Mouse (Mus musculus) olfactory bulb, adult 2 months (tissue): ENCODE measurements around the gene Micu2. TPM values are rescaled to one million over a fixed set of nuclear protein-coding genes. Genes with fewer than 3 reads are reported as not detected.
"Not testable (repeated sequence)": the region's sequence is repeated elsewhere in the genome, so short reads cannot be mapped to it uniquely, and the experiment has no call there.

Experiments used
- H3K27ac ChIP-seq: fragments of 200-500 bp; 2 replicates; pipeline ENCODE4 v1.5.1; 2012; ENCODE audit warnings: low read depth, low read length; ENCODE audit not compliant: insufficient read depth
- H3K4me1 ChIP-seq: fragments of 200-500 bp; 2 replicates; pipeline ENCODE4 v1.6.1; 2012; ENCODE audit warnings: low read length; ENCODE audit not compliant: control insufficient read depth, insufficient read depth
- H3K4me3 ChIP-seq: fragments of 200-500 bp; 2 replicates; pipeline ENCODE4 v1.5.1; 2012; ENCODE audit warnings: mild to moderate bottlenecking, low read depth, low read length, moderate library complexity; ENCODE audit not compliant: insufficient read depth
- CTCF ChIP-seq: fragments of 200-500 bp; IDR thresholded peaks from 2 replicates; pipeline ENCODE4 v1.5.1; 2012; ENCODE audit warnings: low read depth, mild to moderate bottlenecking, low read length, moderate library complexity; ENCODE audit not compliant: insufficient read depth
- POLR2A ChIP-seq: fragments of 200-500 bp; IDR thresholded peaks from 2 replicates; pipeline ENCODE4 v1.6.1; 2012; ENCODE audit warnings: mild to moderate bottlenecking, low read depth, low read length, moderate library complexity; ENCODE audit not compliant: insufficient read depth
- WGBS: fragments of 180-500 bp; shearing (Covaris S2); methylation state at CpG from one replicate; pipeline ENCODE4 v1.1.7; 2018; 5-methylcytosine and 5-hydroxymethylcytosine counted together
- polyA plus RNA-seq: library from polyadenylated mRNA; stranded (reverse); fragments of >200 nt; gene quantifications from 2 replicates; pipeline ENCODE4 v1.2.4, GENCODE M21; 2012; ENCODE audit warnings: low replicate concordance; ENCODE audit not compliant: missing spikeins, insufficient read depth, insufficient read length

The Micu2 gene
- polyA plus RNA-seq, 1 experiment: not detected

DNA sequence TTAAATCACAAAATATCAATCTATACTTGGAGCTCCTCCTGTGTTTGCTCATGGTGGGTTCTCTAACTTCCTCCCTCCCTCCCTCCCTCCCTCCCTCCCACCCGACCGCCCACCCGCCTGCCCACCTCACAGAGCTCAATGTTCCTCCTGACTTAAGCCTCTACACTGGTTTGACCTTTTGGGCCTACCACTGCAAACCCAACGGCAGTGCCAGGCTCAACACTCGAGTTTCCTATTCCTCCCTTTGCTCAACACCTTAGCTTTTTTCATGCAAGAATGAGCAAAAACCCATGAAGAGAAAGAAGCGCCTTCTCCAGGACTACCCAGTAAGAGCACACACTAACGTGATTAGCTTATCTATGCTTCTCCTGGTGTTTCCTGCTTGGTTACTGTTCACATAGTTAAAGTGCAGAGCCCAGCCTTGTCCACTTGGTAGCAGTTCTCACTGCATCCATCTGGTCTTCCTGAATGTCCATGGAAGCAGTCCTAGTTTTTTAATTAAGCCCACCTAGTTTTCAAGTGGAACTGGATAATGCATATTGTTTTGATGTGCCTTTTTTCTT lies 66.1 kb downstream of the Micu2 start:
- Histone ChIP-seq H3K27ac (no peak overlapping the region), H3K4me1 (no peaks in the 10 kb centered on the region), H3K4me3 (no peak overlapping the region)
- 69% methylated on average over 7 of the region's 7 CpGs for WGBS
- no peak for TF ChIP-seq CTCF
- no peak for TF ChIP-seq POLR2A

GRCm38 (mm10) chr14:57921428-57922131 lies 77.5 kb downstream of the Micu2 start:
- TF ChIP-seq CTCF: no peak
- no peak for TF ChIP-seq POLR2A
- Histone ChIP-seq H3K27ac (peak overlapping the region; percentile 41; the same call in 1 of the 2 replicates), H3K4me1 (peaks cover 14% of the 10 kb centered on the region), H3K4me3 (no peak overlapping the region)
- WGBS: 49% methylated on average over 10 of the region's 10 CpGs

DNA sequence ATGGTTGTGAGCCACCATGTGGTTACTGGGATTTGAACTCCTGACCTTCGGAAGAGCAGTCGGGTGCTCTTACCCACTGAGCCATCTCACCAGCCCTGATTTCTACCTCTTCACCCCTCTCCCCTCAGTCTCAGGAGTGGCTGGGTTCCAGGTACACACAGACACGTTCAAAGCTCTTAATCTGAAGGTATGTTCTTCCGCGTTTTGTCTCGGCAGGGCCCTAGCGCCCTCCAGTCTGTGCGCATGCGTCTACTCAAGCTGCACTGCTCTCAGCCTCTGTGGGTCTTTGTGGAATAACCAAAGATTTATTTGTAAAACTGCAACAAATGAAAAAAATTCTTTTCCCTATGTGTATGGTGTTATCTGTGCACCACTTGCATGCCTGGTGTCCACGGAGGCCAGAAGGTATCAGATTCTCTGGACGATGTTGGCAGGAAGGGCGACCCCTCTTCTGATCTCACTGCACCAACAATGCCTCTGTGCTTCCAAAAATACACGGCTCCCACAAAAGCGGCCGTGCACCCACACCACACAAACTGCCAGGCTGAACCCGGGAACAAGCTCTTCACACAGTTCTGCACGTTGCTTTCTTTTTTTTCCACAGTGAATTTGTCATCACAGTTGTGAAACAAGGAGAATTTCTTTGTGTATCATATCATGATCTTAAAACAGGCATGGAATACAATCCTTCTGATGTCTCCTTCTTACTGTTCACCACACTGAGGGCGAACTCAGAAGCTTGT lies 78.3 kb downstream of the Micu2 start:
- Histone ChIP-seq H3K4me3 (no peak overlapping the region), H3K27ac (peak overlapping the region; percentile 41)
- WGBS: 54% methylated on average over 18 of the region's 18 CpGs

GRCm38 (mm10) chr14:57919148-57919875 lies 79.8 kb downstream of the Micu2 start:
- TF ChIP-seq CTCF (no peak), POLR2A (no peak)
- 95% methylated on average over 17 of the region's 17 CpGs for WGBS
- H3K4me3 ChIP-seq: no peak overlapping the region
- no peak overlapping the region for H3K27ac ChIP-seq
- peaks cover 16% of the 10 kb centered on the region for H3K4me1 ChIP-seq

More for the DNA sequence above, 78.3 kb downstream of the Micu2 start:
- peaks cover 14% of the 10 kb centered on the region for H3K4me1 ChIP-seq
- no peak for TF ChIP-seq CTCF
- no peak for TF ChIP-seq POLR2A

- TF ChIP-seq CTCF (no peak), POLR2A (no peak)
- Histone ChIP-seq H3K27ac (no peak overlapping the region), H3K4me3 (no peak overlapping the region), H3K4me1 (peaks cover 8% of the 10 kb centered on the region; the same call in 1 of the 2 replicates)
- 42% methylated on average over 6 of the region's 6 CpGs for WGBS
Observed at GRCm38 (mm10) chr14:57915341-57915740, 83.7 kb downstream of the Micu2 start.

DNA sequence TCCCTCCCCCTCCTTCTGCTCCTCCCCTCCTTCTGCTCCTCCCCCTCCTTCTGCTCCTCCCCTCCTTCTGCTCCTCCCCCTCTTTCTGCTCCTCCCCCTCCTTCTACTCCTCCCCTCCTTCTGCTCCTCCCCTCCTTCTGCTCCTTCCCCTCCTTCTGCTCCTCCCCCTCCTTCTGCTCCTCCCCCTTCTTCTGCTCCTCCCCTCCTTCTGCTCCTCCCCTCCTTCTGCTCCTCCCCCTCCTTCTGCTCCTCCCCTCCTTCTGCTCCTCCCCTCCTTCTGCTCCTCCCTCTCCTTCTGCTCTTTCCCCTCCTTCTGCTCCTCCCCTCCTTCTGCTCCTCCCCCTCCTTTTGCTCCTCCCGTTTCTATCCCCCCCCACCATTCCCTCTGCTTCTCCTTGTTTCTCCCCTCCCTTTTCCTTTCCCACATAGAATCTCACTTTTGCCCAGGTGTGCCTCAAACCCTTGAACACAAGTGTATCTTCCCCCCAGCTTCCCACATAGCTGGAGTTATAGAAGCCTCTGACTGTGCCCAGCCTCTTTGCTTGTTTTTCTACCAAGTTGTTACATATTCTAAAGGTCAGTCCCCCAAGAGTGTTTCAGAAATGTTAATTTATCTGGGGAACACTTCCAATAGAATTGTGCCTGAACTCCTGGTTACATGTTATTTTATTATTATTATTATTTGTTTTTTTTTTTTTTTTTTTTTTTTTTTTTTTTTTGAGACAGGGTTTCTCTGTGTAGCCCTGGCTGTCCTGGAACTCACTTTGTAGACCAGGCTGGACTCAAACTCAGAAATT lies 86.7 kb downstream of the Micu2 start:
- 37% methylated on average over 1 of the region's 1 CpGs for WGBS
- H3K4me1 ChIP-seq, H3K4me3 ChIP-seq, H3K27ac ChIP-seq: not testable (repeated sequence)

DNA sequence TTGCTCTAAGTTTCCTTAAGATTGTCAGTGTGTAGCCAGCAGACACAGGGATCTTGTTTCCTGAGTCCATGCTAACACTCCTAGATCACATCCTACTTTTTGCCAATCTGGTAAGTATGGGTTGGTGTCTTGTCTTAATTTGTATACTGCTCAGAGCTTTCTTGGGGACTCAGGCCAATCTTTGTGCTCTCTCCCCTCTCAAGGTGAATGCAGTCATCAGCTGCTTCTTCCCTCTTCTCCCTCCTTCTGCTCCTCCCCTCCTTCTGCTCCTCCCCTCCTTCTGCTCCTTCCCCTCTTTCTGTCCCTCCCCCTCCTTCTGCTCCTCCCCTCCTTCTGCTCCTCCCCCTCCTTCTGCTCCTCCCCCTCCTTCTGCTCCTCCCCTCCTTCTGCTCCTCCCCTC lies 87.3 kb downstream of the Micu2 start:
- H3K27ac ChIP-seq, H3K4me1 ChIP-seq, H3K4me3 ChIP-seq: not testable (repeated sequence)

GRCm38 (mm10) chr14:57911316-57911715 lies 87.7 kb downstream of the Micu2 start:
- Histone ChIP-seq H3K4me3 (no peak overlapping the region), H3K27ac (no peak overlapping the region), H3K4me1 (peaks cover 5% of the 10 kb centered on the region; the same call in 1 of the 2 replicates)
- TF ChIP-seq CTCF (no peak), POLR2A (no peak)
- WGBS: 90% methylated on average over 4 of the region's 4 CpGs
